Mouse (Mus musculus): Measurements from ENCODE around the gene Nthl1.

DNA sequence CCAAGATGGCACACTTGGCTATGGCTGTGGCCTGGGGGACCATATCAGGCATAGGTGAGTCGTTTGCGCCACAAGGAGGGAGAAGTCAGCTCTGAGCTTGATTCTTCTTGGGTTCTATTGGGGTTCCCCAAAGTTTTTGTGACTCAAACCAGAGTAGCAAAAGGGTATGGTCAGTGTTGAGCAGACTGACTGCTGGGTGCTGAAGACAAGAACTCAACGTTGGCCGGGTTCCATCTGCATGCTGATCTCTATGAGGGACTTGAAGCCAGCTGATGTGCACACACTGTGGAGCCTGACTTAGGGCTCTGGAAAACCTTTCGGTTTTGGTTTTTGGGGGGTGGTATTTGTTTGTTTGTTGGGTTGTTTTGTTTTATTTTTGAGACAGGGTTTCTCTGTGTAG is 3.2 kb downstream of the Nthl1 start:
- TF ChIP-seq HCFC1 (IDR thresholded peaks at IDR 0.05; ENCODE audit: borderline replicate concordance, insufficient read depth, low read length), result no peak
- TF ChIP-seq CHD2 (IDR thresholded peaks at IDR 0.05; ENCODE audit: low read depth, low read length), result no peak
- no peak for TF ChIP-seq ZNF384 (IDR thresholded peaks at IDR 0.05; ENCODE audit: low read depth, low read length)
- no peak for TF ChIP-seq ZC3H11A (IDR thresholded peaks at IDR 0.05; ENCODE audit: borderline replicate concordance, low read depth, low read length)

Measured in ES-E14 (cell line).